Mouse (Mus musculus) brain, embryonic 14.5 days (tissue): ENCODE measurements at regions not wholly inside any gene's neighbourhood (a gene's known extent, or its start where the extent isn't known, plus 50 kb on each side); places are given as distances from the start of the nearest gene placed in this dataset.

Experiments used
- CTCF ChIP-seq: fragments of 200-500 bp; IDR thresholded peaks from 2 replicates; pipeline ENCODE4 v1.5.1; 2012; ENCODE audit warnings: inconsistent platforms, mild to moderate bottlenecking, moderate library complexity, borderline replicate concordance; ENCODE audit not compliant: insufficient read depth, insufficient read length; ENCODE audit errors: extremely low read depth
- POLR2A ChIP-seq: fragments of 200-500 bp; IDR thresholded peaks from 2 replicates; pipeline ENCODE4 v1.6.1; 2012; ENCODE audit warnings: mild to moderate bottlenecking, inconsistent platforms, borderline replicate concordance; ENCODE audit not compliant: poor library complexity, insufficient read depth, insufficient read length, severe bottlenecking; ENCODE audit errors: extremely low read depth

DNA sequence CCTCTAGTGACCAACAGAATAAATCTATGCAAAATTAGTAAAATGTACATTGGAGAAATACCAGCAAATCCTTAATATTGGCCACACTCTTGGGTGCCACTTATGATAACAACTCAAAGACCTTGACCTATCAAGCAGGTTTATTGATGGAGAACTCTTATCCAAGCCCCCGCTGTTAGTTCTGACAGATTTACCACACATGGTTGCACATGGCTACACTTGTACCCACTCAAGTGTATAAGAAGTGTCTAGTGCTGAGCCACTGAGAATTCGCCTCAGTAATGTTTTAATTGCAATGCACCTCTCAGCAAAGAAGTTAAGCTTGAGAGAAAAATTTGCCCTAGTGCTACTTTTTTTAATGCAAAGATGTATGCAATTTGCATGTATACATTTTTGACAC is 1470.3 kb downstream of the Mat2b start:
- TF ChIP-seq CTCF: no peak
- no peak for TF ChIP-seq POLR2A
